Mouse (Mus musculus) MEL (cell line): ENCODE measurements around the gene Cpn2.
A peak's percentile ranks its signal among the peaks of the same experiment; 100 is the strongest.

Experiments
- BHLHE40 ChIP-seq: IDR thresholded peaks from 2 replicates; pipeline ENCODE4 v1.6.1; 2012; ENCODE audit warnings: low read depth, mild to moderate bottlenecking, inconsistent platforms, low read length, improper control_type of control experiment, borderline replicate concordance
- CTCF ChIP-seq, 3 experiments: IDR thresholded peaks in 2 of 3; conservative IDR thresholded peaks in 1 of 3; 2 replicates each; pipeline ENCODE4 v1.5.1; 2011 to 2012; ENCODE audit warnings: low read length in 3 of 3, low read depth in 2 of 3, mild to moderate bottlenecking in 2 of 3, improper control_type of control experiment in 1 of 3, inconsistent platforms in 1 of 3, mixed read lengths in 1 of 3, moderate library complexity in 1 of 3; ENCODE audit not compliant: control insufficient read depth in 1 of 3, insufficient read depth in 1 of 3, poor library complexity in 1 of 3, severe bottlenecking in 1 of 3
- GATA1 ChIP-seq: IDR thresholded peaks from 2 replicates; pipeline ENCODE4 v1.6.1; 2011; ENCODE audit warnings: low read depth, low read length, improper control_type of control experiment
- JUND ChIP-seq: IDR thresholded peaks from 2 replicates; pipeline ENCODE4 v1.6.1; 2011; ENCODE audit warnings: low read depth, mild to moderate bottlenecking, improper control_type of control experiment, low read length
- MAFK ChIP-seq: IDR thresholded peaks from 2 replicates; pipeline ENCODE4 v1.6.1; 2011; ENCODE audit warnings: low read depth, mild to moderate bottlenecking, low read length, improper control_type of control experiment, borderline replicate concordance
- ZC3H11A ChIP-seq: IDR thresholded peaks from 2 replicates; pipeline ENCODE4 v1.6.1; 2012; ENCODE audit warnings: low read depth, mild to moderate bottlenecking, inconsistent platforms, low read length, improper control_type of control experiment
- ZKSCAN1 ChIP-seq: IDR thresholded peaks from 2 replicates; pipeline ENCODE4 v1.6.1; 2012; ENCODE audit warnings: low read depth, mild to moderate bottlenecking, inconsistent platforms, low read length, improper control_type of control experiment, moderate library complexity

- TF ChIP-seq JUND: no peak
- TF ChIP-seq MAFK: no peak
- TF ChIP-seq ZKSCAN1: no peak
- peak; percentile 52 to 74 (median 69) for TF ChIP-seq CTCF (IDR thresholded peaks at IDR 0.05 in 2 of 3, conservative IDR thresholded peaks at IDR 0.05 in 1 of 3; ENCODE audit: control insufficient read depth in 1 of 3, insufficient read depth in 1 of 3, low read depth in 2 of 3, low read length in 3 of 3, poor library complexity in 1 of 3, severe bottlenecking in 1 of 3)
- peak; percentile 74 for TF ChIP-seq ZC3H11A
- no peak for TF ChIP-seq BHLHE40
- TF ChIP-seq GATA1: no peak
Measured at GRCm38 (mm10) chr16:30209264-30209663, 58.0 kb downstream of the Cpn2 start.
